Mouse (Mus musculus) thymus, postnatal 36 days (tissue): Measurements from ENCODE around the gene Mob3b.
A peak's percentile ranks its signal among the peaks of the same experiment; 100 is the strongest.

ENCODE experiments used
- DNase-seq, 2 experiments: peaks; one replicate each; pipeline ENCODE4 v3.0.0; 2022; ENCODE audit warnings: mixed read lengths in 2 of 2

Mob3b gene

DNA sequence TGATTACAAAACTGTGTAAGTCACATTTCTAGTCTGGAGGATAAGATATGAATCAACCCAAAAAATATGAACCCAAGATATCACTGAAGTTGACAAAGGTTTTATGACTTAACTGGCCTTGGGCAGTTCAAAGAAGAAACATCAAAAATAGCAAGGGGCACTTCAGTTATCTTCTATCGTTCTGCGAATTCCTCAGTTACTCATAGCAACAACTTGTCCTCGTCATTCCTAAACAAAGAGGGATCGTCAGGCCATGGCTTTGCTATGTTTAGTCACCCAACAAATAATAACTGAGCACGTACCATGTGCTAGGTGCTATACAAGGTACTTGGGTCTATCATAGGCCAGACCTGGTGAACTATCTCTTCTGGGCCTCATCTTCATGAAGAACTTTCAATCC lies 10.7 kb downstream of the Mob3b start:
- DNase-seq: no peak

DNA sequence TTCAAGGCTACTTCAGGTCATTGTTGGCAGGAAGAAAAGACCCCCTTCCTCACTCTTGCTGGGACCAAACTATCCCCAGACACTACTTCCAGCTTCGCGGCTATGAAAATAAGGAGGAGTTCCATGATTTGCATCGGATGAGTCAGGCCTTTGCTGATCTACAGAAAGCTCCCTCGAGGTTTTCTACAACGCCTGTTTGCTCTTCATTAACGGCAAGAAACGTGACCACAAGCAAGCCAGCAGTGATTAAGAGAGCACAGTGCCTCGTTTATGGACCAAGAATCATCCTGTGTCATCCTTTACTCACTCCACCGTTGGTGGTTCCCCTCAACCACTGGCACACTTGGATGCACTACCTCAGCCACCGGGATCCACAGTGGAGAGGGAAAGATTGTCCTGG lies 11.6 kb downstream of the Mob3b start:
- no peak for DNase-seq

DNA sequence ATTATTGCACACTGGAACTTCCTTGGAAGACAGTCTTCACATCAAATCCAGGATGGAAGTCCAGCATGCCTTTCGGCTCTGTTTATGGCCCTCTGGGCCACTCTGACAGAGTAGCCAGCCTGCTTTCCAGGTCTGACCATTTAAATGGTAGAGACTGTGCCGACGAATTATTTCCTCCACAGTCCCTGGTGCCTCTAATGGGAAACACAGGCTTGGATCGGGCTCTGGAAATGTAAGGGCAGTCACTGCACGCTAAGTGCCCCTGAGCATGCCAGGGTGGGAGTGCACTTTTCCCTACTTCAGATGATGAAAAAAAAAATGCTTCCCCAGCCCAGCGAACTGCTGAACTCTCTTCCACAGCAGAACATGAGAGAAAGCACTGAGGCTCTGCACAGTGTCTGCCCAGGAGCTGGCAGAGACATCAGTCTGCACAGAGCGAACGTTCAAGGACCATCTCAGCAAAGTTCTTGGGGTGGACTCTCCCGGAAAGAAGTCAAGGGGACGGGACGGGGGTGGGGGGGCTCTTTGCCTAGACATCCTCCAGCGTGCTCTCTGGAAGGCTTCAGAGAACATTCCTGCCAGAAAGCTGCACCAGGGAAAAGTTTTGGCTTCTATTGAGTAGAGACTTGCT lies 13.7 kb downstream of the Mob3b start:
- DNase-seq: no peak

DNA sequence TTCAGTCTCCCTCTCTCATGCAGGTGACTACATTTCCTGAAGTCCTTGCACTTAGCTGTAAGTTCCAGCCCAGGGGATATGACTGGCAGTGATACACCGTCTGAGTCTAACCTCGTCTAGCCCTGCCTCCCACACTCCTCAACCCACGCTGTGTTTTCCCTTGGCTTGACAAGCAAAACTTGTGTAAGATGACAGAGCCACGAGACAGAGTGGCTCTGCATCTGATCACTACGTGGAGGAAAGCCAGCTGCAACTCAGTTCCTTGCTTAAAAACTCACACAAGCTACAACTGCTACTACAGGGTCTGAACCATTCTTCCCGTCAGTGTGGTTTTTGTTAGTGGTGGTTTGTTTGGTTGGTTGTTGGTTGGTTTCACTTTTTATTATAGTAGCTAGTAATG lies 17.0 kb downstream of the Mob3b start:
- peak; percentile 51 to 54 for DNase-seq

DNA sequence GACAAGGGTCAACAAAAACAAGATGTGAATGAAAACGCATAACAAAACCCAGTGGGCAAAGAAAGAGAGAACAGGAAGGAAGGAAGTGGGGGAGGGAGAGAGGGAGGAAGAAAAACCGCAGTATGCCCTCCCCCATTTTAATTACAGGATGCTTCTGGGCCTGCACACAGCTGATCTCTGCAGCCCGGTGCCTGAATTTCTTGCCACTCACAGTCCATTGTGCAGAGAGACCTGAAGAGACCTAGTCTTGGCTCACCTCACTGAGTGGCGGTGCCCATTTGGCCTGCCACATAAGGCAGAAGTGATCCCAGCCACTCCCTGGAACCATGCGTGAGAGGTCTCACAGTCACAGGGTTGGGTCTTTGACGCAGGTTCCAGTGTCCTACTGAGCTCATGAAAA lies 19.2 kb downstream of the Mob3b start:
- DNase-seq: peak; percentile 44

DNA sequence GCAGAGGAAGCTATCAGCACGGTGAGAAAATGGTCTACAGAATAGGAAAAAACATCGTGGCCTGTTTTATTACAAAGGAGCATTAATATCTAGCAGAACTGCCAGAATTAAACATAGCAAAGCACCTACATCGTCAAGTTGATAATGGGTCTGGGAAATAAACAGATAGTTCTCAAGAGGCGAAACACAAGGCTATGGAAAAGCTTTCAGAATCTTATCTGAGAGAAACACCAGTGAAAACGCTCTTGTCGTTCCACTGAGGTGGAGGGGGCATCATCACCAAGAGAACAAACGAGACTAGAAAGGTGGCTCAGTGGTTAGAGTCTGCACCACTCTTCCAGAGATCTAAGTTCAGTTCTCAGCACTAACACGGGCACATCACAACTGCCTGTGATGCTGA lies 20.3 kb downstream of the Mob3b start:
- no peak for DNase-seq

DNA sequence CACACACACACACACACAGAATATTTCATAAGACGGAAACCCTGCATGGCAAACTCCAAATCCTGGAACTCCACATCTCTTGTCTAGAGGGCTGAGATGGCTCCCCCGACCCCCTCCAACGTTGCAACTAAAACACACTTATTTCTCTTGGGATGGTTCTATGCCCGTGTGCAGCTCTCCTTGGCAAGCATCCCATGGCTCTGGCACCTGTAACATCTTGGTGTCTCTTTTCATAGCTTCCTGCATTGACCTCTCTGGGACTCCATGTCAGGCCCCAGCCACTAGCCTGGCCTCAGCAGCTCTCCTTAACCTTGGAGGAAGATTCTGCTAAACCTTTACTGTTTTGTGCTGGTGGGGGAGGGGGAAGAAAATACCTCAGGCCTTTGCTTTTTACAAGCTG lies 21.5 kb downstream of the Mob3b start:
- no peak for DNase-seq

DNA sequence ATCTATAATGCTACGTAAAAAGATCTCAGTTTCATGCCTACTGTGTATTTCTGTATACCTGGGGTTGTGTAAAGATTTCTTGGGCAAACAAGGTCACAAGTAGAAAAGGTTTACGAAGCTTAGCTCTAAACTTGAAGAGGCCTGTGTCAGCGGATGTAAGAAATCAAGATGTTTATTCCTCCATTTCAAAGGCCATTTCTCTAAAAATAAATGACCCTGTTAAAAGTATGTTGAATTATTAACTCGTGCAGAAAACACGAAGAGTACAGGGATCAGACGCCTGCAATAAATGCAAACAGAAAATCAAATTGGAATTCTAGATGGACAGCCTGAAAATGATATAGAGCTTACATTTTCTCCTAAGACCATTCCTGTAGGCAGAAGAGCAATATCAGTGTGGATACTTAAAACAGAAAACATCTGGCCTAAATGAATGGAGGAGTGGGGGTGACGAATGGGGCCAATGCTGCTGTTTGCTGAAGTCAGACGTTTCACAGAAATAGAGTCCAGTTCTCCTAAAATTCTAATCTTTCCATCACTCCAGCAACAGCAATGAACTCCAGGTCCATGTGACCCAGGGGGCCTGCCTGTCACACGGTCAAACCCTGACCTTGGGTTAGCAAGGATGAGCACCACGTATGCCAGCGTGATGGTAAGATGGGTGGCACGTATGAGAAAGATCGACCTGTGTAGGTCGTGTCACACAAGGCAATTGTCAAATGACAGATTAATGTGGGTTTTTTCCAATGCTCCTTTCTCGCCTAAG lies 22.3 kb downstream of the Mob3b start:
- no peak for DNase-seq

DNA sequence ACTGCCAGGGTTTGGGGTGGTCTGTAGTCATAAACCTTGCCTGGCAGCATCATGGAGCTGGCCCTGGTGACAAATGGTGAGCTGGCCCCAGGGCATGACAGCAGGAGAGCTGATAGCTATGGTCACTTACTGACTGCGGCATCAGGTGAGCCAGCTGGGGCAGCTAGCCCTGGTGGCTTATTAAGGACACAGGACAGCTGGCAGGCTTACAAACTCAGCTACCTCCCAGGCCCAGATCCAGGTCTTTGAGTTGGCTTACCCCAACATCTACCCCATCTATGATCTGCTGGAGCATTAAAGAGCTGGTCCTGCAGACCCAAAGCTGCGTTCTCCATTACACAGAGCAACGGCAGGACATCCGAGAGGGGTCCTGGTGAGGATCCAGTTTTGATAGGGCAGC lies 23.9 kb downstream of the Mob3b start:
- no peak for DNase-seq

DNA sequence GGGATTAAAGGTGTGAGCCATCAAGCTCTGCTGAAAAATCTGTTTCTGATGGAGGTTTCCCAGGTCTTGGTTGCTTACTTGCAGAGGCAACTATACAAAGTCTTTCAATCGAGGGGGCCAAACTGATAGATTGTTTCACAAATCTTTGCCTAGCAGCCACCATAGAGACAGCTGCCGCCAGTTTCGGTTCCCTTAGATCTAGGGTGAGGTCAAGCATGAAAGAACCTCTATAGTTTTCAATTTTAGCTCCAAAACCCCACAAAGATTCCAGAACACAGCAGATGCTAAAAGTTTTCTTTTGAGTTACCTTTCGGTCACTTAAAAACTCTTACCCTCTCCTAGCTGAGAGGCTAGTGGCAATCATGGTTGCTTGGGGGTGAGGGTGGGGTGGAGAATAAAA lies 25.7 kb downstream of the Mob3b start:
- no peak for DNase-seq

DNA sequence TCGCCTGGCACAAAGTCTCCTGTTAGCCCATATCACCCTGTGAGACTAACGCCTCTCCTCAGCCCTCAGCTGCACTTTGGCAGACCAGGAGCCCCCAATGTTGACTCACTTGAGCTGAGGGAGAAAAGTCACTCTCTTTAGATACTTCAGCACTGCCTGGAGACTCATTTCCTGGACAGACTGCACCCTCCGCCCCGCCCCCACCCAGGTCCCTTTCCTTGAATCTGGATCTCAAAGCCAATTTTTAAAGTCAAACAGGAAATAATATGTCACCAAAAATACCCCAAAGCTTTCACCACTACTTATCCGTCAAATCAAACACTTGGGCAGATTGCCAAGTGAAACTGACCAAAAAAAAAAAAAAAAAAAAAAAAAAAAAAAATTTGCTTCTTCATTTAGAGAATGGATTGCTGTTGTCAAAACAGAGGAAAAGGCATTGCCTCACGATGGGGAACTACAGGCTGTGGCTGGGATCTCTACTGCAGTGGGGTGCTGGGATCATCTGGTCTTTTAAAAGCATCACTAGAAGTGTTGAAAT lies 26.8 kb downstream of the Mob3b start:
- DNase-seq: no peak

DNA sequence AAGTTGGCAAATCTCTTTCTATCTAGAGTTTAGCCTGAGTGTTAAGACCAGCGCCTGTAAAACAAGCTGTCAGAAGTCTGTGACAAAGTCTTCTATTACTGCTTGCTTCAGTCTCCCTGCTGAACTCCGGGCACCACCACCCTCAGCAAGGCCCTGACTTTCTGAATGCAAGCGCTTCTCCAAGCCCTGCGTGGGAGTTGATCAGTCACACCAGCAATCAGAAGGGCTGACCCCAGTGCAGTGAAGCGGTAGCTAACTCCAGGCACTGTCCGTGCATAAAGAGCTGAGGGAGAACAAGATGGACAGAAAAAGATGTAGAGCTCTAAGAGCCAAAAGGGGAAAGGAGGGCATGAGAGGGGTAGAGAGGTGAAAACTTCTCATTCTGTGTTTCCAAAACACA lies 29.5 kb downstream of the Mob3b start:
- DNase-seq: no peak

DNA sequence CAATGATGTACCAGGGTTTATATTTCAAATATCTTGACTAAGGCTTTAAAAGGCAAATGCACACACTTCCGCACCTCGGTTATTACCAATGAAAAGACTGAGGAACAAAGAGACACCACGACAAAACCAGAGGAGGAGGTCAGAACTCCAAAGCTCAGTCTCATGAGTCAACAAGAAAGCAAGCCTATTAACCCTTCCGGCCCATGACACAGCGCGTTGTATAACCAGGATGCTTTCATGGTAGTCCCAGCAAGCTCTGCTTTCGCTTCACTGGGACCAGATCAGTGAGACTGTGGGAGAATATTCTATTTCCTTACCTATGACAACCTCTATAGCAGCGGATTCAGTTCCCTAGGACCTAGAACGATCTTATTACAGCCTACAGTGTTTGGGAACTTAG lies 30.5 kb downstream of the Mob3b start:
- no peak for DNase-seq

DNA sequence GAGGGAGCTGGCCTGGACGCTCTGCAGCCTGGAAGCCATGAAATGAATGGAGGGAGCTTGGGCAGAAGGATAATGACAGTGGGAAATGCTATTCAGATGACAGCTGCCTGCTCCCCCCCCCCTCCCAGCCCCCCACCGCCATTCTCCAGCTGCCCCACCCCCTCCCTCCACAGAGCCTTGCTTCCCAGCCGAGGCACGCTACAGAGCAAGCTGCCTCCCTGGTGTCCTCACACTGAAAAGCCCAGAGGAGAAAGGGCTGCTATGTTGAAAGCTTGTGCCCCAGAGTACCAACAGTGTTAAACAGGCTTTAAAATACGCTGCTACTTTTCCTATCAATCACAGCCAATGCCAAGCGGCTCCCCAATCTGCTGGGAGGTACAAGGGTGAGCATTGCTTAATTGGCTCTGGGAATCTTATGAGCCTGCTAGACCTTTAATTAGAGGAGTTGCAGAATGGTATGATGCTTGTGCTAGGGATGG lies 31.9 kb downstream of the Mob3b start:
- no peak for DNase-seq

DNA sequence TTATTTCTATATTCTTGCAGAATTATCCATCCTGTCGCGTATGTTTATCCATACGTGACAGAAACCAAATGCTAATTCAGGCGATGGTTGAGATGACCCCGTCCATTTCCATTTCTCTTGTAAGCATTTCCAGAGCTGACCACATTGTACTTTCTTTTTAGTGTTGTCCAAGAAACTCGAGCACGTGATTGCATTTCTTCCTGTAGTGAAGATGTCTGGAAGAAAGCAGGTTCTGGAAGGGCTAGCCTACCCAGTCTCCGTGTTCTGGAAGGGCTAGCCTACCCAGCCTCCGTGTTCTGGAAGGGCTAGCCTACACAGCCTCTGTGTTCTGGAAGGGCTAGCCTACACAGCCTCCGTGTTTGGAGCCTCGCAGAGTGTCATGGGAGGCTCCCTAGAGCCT lies 33.3 kb downstream of the Mob3b start:
- DNase-seq: no peak

DNA sequence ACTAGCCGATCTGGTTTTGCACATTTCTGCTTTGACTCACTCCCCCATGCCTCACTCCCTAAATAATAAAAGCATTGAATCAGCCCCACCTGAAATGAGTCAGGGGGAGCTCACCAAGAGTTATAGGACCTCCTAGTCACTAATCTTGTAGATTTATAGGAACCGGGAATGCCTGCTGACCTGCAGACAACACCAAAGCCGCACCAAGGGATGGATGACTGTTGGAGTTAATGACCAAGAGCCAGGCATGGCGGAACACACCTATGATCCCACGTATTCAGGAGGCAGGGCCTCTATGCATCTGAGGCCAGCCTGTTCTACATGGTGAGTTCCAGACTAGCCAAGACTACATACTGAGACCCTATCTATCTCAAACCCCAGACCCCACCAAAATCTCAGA lies 34.2 kb downstream of the Mob3b start:
- DNase-seq: no peak

DNA sequence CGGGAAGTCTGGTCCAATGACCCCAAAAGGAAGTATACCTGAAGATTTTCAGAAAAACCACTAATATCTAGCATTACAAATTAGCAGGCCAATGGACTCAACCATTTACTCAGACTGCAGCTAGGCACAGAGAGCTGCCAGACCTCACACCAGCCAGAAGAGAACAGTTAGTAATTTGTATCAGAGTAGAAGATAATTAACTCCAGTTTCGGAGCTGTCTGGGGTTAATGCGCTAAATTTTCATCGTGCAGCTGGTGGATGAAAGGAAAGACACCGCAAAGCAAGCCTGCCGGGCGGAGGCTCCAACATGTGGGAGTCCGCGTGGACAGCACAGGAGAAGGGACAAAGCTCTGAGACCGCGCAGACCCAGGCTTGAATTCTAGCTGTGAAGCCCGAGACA lies 36.2 kb downstream of the Mob3b start:
- no peak for DNase-seq

DNA sequence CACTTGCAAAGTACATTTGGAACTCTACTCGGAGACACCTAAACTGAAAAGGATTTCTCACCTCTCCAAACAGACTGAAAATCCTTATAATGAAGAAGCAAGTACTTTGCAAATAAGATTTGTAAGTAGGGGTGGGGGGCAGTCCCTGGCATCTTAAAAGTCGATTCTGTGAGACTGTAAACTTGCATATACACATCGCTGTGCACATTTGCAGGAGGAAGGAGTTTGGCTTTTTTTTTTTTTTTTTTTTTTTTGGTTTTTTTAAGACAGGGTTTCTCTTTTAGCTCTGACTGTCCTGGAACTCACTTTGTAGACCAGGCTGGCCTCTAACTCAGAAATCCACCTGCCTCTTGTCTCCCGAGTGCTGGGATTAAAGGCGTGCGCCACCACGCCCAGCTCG lies 36.7 kb downstream of the Mob3b start:
- DNase-seq: no peak

DNA sequence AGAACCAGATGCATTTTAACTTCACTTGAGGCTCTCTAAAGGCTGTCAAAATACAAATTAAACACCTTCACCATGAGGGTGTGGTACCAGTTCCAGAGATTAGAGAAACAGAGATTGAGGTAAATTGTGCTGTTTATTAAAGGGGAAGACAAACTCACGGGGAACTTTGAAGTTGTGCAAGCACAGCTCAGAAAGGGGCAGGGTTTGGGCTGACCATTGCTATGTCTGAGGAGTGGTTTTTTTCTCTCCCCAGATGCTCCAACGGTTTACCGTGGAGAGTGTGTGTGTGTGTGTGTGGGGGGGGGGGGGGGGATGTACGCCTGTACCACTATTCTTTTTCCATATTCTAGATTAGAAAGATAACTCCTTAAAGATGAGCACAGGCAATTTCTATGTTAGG lies 37.1 kb downstream of the Mob3b start:
- DNase-seq: no peak

DNA sequence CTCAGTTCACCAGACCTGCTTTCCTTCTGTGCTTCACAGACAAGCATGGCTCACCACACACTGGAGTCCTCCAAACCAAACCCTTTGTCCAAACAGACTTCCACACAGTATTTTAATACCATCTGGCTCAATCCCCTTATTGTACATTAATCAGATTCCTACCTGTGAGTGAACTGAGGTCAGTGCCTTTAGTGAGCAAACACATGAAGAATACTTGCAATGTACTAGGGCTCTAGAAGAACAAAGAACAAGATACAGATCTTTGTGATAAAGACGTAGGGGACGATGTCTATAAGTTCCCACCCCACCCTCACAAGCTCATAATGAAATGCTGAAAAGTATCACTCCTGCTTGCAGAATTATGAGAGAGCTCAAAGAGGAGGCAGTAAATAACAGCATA lies 38.4 kb downstream of the Mob3b start:
- DNase-seq: no peak

DNA sequence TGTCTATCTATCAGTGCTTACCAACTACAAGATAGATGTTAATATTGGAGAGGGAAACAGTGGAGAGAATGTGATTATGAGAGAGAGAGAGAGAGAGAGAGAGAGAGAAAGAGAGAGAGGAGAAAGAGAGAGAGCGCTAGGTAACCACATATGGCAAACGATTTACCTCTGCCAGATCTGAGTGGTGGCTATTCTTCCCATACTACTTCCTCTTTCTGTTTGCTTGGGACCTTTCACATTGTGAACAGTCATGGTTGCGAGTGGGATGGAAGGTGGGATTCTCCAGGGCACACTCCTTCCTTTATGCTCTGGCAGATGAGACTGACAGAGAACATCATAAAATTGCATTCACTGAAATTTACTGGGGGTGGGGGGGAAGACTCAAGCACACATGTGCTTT lies 40.1 kb downstream of the Mob3b start:
- DNase-seq: no peak

DNA sequence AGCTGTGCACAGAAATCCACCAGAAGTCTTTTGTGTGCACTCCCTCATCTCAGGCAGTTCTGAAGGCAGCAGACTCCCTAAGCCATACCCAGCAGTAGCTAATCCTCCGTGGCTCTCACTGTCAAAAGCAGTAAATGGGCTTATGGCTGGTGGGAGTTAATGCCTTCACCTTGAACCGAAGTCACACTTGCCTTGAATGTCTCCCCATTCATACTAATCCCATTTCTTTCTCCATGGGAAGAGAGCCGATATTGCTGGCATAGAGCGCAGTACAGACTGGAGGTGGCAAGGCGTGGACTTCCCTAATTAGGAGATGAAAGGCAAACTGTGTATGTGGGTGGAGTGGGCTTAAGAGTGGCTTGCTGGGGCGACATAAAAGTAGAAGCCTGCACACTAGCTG lies 41.4 kb downstream of the Mob3b start:
- no peak for DNase-seq

DNA sequence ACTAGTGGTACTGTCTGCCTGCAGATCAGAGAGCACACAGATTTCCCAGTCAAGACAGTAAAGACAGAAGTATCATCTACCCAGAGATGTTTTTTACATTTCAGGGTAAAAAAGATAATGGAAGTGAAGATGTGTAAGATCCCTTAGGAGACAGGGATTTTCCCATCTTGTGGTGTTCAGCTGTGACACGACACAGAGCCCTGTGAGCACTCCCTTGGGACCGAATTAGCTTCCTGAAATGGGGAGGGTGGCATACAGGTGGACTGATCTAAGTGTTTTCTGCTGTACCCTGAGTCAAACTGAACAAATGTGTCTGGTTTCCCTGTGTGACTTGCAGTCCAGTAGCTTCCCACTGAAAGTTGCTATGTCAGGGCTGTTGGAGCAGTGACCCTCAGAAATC lies 42.3 kb downstream of the Mob3b start:
- DNase-seq: no peak

DNA sequence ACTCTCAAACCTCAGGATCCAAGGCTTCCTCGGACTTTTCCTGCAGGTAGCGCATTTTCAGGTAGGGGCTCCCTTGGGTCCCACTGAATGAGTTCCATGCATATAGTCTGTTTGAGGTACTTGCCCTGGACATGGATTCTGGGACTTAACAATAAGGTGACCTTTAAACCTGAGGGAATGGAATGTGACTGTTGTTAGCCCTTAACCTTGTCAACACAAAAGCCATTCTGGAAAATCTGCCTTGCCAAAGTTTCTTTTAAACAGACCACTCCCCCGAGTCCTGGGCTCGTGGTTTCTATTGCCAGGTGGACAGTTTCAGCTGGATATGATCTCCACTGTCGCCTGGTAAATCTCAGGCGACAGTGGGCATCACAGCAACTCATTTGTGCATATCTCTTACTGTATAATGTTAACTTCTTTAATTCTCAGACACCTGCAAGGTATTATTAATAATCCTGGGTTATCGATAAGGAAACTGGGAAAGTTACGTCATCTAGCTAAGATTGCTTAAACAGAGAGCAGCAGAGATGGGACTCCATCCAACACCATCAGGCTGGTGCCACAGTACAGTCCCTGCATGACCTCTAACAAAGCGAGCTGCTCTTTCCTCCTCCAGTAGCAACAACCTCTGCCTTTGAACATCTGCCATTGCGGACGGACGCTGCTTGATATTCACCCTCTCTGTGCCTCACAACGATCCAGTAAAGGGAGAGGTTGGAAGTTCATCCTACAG lies 43.6 kb downstream of the Mob3b start:
- DNase-seq: no peak
